Comparison of ENCODE assay signal across 8 mouse cellular contexts in genomic region chr5:35525469-35526123, GRCm38 (mm10). TPM values are rescaled to one million over a fixed set of nuclear protein-coding genes. Genes with fewer than 3 reads are reported as not detected.
A peak's percentile ranks its signal among the peaks of the same experiment; 100 is the strongest.
DNase-seq lines count a peak whose midpoint lies in the region; ATAC-seq and TF ChIP-seq lines count a peak whose summit lies in the region.

Gene Cpz, minus strand, starts transcription at chr5:35525698.

- ATAC-seq in kidney, postnatal 0 days (replicated peaks; ENCODE audit: low FRiP score, low read depth): peak; percentile 82
- ATAC-seq in common myeloid progenitor, adult 5-6 weeks (replicated peaks; ENCODE audit: low read depth, poor library complexity, severe bottlenecking): 0 out of 2 replicates have a peak, but pooled peaks have one; percentile 43
- peak; percentile 71 for ATAC-seq in heart, postnatal 0 days (ENCODE audit: insufficient read depth, low read depth)
- ATAC-seq in liver, embryonic 12.5 days: no peak
- ATAC-seq in stomach, embryonic 14.5 days (ENCODE audit: insufficient number of reproducible peaks, insufficient read depth, low FRiP score, low read depth): peak; percentile 56

- no peaks in the 10 kb centered on the region for H3K9me3 ChIP-seq in kidney, postnatal 0 days (replicated peaks; ENCODE audit: low read length)
- no peaks in the 10 kb centered on the region for H3K9me3 ChIP-seq in heart, postnatal 0 days (replicated peaks; ENCODE audit: control insufficient read depth, low read length)
- H3K9me3 ChIP-seq in liver, embryonic 12.5 days (replicated peaks): no peaks in the 10 kb centered on the region
- no peaks in the 10 kb centered on the region for H3K9me3 ChIP-seq in stomach, embryonic 14.5 days (ENCODE audit: control insufficient read depth, low read depth, low read length)

- H3K36me3 ChIP-seq in kidney, postnatal 0 days (ENCODE audit: insufficient read depth, low read length): no peaks in the 10 kb centered on the region
- H3K36me3 ChIP-seq in heart, postnatal 0 days (replicated peaks; ENCODE audit: control insufficient read depth, insufficient read depth, low read length): no peaks in the 10 kb centered on the region
- no peaks in the 10 kb centered on the region for H3K36me3 ChIP-seq in liver, embryonic 12.5 days
- H3K36me3 ChIP-seq in stomach, embryonic 14.5 days (ENCODE audit: control insufficient read depth, insufficient read depth, low read length): no peaks in the 10 kb centered on the region

- peak within 1 kb of the TSS; percentile 51 for H3K4me2 ChIP-seq in kidney, postnatal 0 days (ENCODE audit: low read length)
- peak within 1 kb of the TSS; percentile 44 for H3K4me2 ChIP-seq in heart, postnatal 0 days (ENCODE audit: low read depth, low read length)
- peak within 1 kb of the TSS; percentile 37; the same call in 1 of the 2 replicates for H3K4me2 ChIP-seq in liver, embryonic 12.5 days
- H3K4me2 ChIP-seq in stomach, embryonic 14.5 days (replicated peaks; ENCODE audit: low read depth, low read length): peak within 1 kb of the TSS; percentile 40

- no peak for TF ChIP-seq EP300 in heart, postnatal 0 days (IDR thresholded peaks at IDR 0.05; ENCODE audit: low read depth)

- 2% methylated on average over 29 of the region's 29 CpGs for WGBS in kidney, postnatal 0 days
- WGBS in heart, postnatal 0 days: 1% methylated on average over 29 of the region's 29 CpGs
- 4% methylated on average over 29 of the region's 29 CpGs for WGBS in liver, embryonic 12.5 days (ENCODE audit: insufficient replicate concordance)
- WGBS in stomach, embryonic 14.5 days: 3% methylated on average over 29 of the region's 29 CpGs

- DNase-seq in kidney, postnatal 0 days (ENCODE audit: low spot score): peak; percentile 96
- no peak for DNase-seq in kidney, adult 8-10 months
- peak; percentile 84 for DNase-seq in heart, postnatal 0 days (ENCODE audit: low spot score)
- no peak for DNase-seq in adrenal gland, adult (ENCODE audit: inconsistent age in 2 of 2, low spot score in 1 of 2)
- DNase-seq in spleen, postnatal 36 days (ENCODE audit: low spot score in 2 of 2): no peak

- H3K27me3 ChIP-seq in kidney, postnatal 0 days (ENCODE audit: insufficient read depth, low read length): peaks cover 12% of the 10 kb centered on the region; the same call in 1 of the 2 replicates
- H3K27me3 ChIP-seq in heart, postnatal 0 days (ENCODE audit: control insufficient read depth, insufficient read depth, low read length): peaks cover 58% of the 10 kb centered on the region
- H3K27me3 ChIP-seq in liver, embryonic 12.5 days (replicated peaks): peaks cover 69% of the 10 kb centered on the region
- H3K27me3 ChIP-seq in stomach, embryonic 14.5 days (ENCODE audit: control insufficient read depth, insufficient read depth, low read length): 0 out of 2 replicates have a peak, but pooled peaks cover 3% of the 10 kb centered on the region

- no peak within 1 kb of the TSS for H3K27ac ChIP-seq in kidney, postnatal 0 days
- H3K27ac ChIP-seq in heart, postnatal 0 days (ENCODE audit: low read depth): no peak within 1 kb of the TSS
- no peak within 1 kb of the TSS for H3K27ac ChIP-seq in liver, embryonic 12.5 days
- no peak within 1 kb of the TSS for H3K27ac ChIP-seq in stomach, embryonic 14.5 days (ENCODE audit: low read length)

- H3K9ac ChIP-seq in kidney, postnatal 0 days (ENCODE audit: low read depth, low read length): peak within 1 kb of the TSS; percentile 44; the same call in 1 of the 2 replicates
- H3K9ac ChIP-seq in heart, postnatal 0 days (replicated peaks; ENCODE audit: low read depth, low read length): no peak within 1 kb of the TSS
- H3K9ac ChIP-seq in liver, embryonic 12.5 days: no peak within 1 kb of the TSS
- H3K9ac ChIP-seq in stomach, embryonic 14.5 days (replicated peaks; ENCODE audit: low read depth, low read length): no peak within 1 kb of the TSS; the same call in 1 of the 2 replicates

- peak within 1 kb of the TSS; percentile 24; the same call in 1 of the 2 replicates for H3K4me3 ChIP-seq in kidney, postnatal 0 days (replicated peaks; ENCODE audit: low read depth, low read length)
- peak within 1 kb of the TSS; percentile 29 for H3K4me3 ChIP-seq in heart, postnatal 0 days (ENCODE audit: low read depth, low read length)
- no peak within 1 kb of the TSS for H3K4me3 ChIP-seq in liver, embryonic 12.5 days
- peak within 1 kb of the TSS; percentile 28 for H3K4me3 ChIP-seq in stomach, embryonic 14.5 days (ENCODE audit: low read depth, low read length)

- TF ChIP-seq CTCF in kidney, postnatal 0 days (IDR thresholded peaks at IDR 0.05; ENCODE audit: low read depth): peak; percentile 35; the same call in 1 of the 2 replicates
- 0 out of 2 replicates have a peak, but pooled peaks have one; percentile 4 for TF ChIP-seq CTCF in heart, postnatal 0 days (IDR thresholded peaks at IDR 0.05; ENCODE audit: low read depth)

- H3K4me1 ChIP-seq in kidney, postnatal 0 days (replicated peaks; ENCODE audit: insufficient read depth, low read length): no peaks in the 10 kb centered on the region
- no peaks in the 10 kb centered on the region for H3K4me1 ChIP-seq in heart, postnatal 0 days (ENCODE audit: control insufficient read depth, insufficient read depth)
- H3K4me1 ChIP-seq in liver, embryonic 12.5 days: no peaks in the 10 kb centered on the region
- H3K4me1 ChIP-seq in stomach, embryonic 14.5 days (ENCODE audit: control insufficient read depth, insufficient read depth, low read length): peaks cover 8% of the 10 kb centered on the region; the same call in 1 of the 2 replicates

RNA-seq across cellular contexts. Expression of gene Cpz, which starts in this region (rescaled TPM):
- 4.7 and 6.0 TPM in 2 replicates for polyA plus RNA-seq in kidney, postnatal 0 days (2015; fragmentation: Nextera tagmentation; extraction: Ambion mirVana)
- not detected in 2 replicates for total RNA-seq in common myeloid progenitor, adult 5-6 weeks (2017)
- 6.8 and 39.5 TPM in 2 replicates for total RNA-seq in heart, postnatal 0 days (2014; rRNA removed; ENCODE audit: low replicate concordance)
- polyA plus RNA-seq in heart, postnatal 0 days (2015; fragmentation: Nextera tagmentation; extraction: Ambion mirVana): 3.6 and 3.8 TPM in 2 replicates
- 1.8 and 1.9 TPM in 2 replicates for polyA plus RNA-seq in liver, embryonic 12.5 days (2016; fragmentation: Nextera tagmentation; extraction: Ambion mirVana)
- polyA plus RNA-seq in stomach, embryonic 14.5 days (2014; fragmentation: Nextera tagmentation; extraction: Ambion mirVana): 4.8 and 6.6 TPM in 2 replicates

Comparison
In these comparisons a context has a peak if more than half of its experiments do, and no peak if none do; other contexts are left out.
1. DNase-seq: peak in kidney, postnatal 0 days (single experiment) and heart, postnatal 0 days (single experiment); none in kidney, adult 8-10 months (0 of 2), adrenal gland, adult (0 of 2) and spleen, postnatal 36 days (0 of 2).
2. Peak in ATAC-seq in common myeloid progenitor, adult 5-6 weeks; RNA of the gene not detected or under 1 TPM.
3. Peak in every context shown above with its lines, with median percentiles within 50 percentile points of each other: H3K4me2 ChIP-seq.